Mouse (Mus musculus): ENCODE results near the gene Zdhhc15.
"Not testable (repeated sequence)": the region's sequence is repeated elsewhere in the genome, so short reads cannot be mapped to it uniquely, and the experiment has no call there.

Gene Zdhhc15

DNA sequence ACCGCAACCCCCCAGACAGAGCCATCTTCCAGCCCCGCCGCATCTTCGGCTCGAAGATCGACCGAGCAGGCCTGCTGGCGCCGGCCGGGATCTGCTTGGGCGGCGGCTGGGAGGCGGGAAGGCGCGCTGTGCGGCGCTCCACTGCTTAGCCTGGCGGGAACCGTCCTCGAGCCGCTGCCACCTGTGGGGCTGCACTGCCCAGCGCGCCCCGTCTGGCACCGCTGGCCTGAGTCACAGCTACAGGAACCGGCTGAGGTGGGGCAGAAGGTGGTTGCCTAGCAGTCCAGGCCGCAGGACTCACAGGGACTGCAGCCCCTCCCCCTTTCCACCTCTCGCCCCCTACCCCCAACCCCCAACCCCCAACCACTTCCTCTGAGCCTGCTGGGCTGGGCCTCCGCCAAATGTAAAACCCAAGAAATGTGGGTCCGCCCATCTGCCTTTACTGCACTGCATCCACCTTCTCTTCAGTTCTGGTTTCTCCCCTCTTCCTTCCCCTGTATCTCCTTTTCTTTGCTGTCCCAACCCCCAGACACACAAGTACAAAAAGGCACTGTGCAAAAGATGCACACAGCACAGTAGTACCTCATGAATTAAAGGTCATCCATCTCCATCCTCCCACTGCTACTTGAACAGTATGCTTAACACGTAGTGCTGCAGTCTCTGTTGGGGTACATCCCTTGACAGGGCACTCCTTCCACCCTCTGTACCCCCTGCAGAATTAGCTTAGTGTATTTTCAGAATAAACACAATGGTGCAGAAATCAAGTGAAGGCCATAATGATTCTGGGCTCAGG is at the start of gene Zdhhc15:
Gene Zdhhc15 (minus strand): TSS at position 308 of the 793 bp plus-strand sequence.
- peak; percentile 20 for DNase-seq

GRCm38 (mm10) chrX:104707935-104708334 is 37.1 kb upstream of the Zdhhc15 start:
- DNase-seq = no peak

GRCm38 (mm10) chrX:104669850-104670756 is 761 bp downstream of the Zdhhc15 start:
- no peak for DNase-seq

- no peak for DNase-seq
Observed at GRCm38 (mm10) chrX:104656976-104657375, 13.9 kb downstream of the Zdhhc15 start.

- DNase-seq = no peak
Observed at GRCm38 (mm10) chrX:104612531-104612930, 58.3 kb downstream of the Zdhhc15 start.

DNA sequence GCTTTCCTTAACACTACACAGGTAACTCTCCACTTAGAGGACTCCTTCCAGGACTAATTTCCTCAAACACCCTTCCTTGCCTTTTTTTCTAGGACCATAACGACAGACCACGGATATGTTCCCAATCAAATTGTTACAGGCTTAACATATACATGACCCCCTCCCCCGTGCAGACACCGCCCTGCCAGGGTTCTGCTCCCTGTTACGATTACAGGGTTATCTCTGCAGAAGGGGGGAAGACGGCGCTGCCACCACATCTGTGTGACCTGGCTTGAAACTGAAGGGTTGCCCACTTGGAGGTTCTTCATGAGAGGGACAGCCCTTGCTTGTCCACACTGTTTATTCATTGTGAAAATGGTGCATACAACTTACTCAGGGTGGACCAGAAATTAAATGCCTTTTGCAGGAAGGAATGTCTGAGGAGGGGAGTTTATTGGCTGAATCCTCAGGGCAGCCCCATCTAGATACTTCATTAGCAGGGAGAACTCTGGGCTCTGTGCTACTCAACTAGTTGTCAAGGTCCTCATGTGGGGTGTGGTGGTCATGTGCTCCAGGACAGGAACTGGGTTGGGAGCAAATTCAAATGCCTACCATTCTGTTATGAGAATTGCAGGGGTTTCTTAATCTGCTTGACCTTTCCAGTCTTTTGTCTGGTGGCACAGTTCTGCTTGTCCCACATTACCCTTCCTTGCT is 67.0 kb downstream of the Zdhhc15 start:
- not testable (repeated sequence) for DNase-seq

GRCm38 (mm10) chrX:104602168-104602859 is 68.5 kb downstream of the Zdhhc15 start:
- not testable (repeated sequence) for DNase-seq

DNA sequence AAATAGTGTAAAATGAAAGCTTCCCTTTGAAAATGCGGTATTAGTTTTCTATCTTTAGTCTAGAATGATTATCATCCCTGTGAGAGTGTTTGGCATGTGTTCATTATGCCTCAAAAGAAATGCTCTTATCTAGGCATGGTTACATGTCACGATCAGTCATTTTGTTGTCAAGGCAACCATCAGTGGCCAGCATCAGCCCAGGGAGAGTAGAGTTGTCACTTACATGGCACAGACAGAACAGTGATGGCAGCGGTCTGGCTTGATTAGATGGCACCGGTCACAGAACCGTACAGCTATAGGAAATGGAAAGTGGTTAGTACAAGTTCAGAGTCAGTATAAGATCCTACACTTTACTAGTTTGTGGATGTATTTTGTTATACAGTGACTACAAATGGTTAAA is 96.9 kb downstream of the Zdhhc15 start:
- DNase-seq = no peak

GRCm38 (mm10) chrX:104567497-104567896 is 103.4 kb downstream of the Zdhhc15 start:
- DNase-seq = peak; percentile 1

- DNase-seq = no peak
Observed at GRCm38 (mm10) chrX:104545283-104545682, 125.6 kb downstream of the Zdhhc15 start.

DNA sequence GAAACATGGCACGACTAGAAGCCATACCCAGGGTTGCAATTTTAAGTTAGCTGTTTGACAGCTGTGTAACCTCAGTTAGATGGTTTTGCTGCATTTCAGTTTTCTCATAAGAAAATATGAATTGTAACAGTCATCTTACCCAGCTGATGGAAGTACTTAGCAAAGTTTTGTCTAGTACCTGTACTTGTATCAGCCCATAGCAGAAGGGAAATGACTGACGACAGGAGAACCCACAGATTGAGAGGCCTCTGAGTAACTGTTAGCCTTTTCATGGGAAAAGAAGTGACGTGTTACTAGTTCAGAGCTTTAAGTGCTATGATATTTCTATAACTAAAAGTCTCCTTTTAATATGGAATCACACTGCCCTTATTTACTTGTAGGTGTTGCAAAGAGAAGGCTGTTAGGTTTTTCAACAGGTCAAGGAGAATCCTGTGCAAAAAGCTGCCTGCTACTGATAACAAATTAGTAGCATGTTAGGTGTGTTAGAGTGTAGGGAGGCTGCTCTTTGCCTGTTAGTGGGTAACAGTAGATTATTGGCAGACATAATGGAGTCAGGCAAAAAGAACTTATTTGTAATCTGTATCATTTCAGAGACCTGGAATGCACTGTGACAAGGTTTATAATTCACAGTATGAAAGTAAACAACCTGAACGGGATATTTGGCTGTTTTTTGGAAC is 126.8 kb downstream of the Zdhhc15 start:
- DNase-seq = no peak

- no peak for DNase-seq
Observed at GRCm38 (mm10) chrX:104542635-104543034, 128.2 kb downstream of the Zdhhc15 start.

DNA sequence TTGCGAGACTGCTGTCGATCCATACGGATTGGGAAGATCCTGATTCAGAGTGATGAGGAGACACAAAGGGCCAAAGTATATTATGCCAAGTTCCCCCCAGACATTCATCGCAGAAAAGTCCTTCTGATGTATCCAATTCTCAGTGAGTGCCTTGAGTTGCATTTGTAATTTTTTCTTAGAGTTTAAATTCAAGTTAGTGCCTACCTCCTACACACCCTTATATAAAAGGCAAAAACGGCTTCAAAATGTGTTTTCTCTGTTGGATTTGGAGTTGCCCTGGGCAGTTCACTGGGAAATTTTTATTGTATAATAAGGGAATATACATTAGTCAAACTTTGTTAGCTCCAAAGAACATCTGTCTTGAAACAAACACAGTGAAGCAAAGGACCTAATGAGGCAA is 169.1 kb downstream of the Zdhhc15 start:
- DNase-seq = no peak

DNA sequence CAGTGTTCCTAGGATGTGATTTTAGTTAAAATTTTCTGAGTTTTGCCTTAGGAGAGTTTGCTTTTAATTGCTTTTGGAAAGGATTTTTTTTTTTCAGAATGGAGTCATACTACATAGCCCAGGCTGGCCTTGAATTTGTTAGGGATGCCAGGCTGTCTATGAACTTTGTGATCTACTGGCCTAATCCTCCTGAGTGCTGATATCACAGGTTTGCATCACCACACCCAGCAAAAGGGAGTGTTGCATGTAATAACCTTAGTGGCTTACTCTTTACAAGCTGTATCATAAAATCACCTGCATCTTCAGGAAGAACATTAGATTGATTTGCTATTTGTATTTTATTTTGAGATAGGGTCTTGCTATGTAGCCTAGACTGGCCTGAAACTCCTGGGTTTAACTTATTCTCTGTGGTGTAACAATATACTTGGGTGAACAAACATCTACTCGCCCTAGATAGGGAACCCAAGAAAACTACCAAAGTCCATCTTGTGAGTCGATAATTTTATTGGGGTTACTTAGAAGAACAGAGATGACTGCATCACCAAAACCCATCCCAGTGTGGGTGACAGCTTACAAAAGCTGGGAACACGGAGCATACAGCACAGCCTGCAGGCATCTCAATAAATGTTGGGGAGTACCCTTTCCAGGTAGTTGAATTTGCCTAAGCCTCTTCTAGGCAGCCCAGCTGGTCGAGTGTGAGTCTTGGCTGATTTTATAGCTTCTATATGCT is 181.1 kb downstream of the Zdhhc15 start:
- no peak for DNase-seq

- no peak for DNase-seq
Observed at GRCm38 (mm10) chrX:104488870-104489467, 181.9 kb downstream of the Zdhhc15 start.

DNA sequence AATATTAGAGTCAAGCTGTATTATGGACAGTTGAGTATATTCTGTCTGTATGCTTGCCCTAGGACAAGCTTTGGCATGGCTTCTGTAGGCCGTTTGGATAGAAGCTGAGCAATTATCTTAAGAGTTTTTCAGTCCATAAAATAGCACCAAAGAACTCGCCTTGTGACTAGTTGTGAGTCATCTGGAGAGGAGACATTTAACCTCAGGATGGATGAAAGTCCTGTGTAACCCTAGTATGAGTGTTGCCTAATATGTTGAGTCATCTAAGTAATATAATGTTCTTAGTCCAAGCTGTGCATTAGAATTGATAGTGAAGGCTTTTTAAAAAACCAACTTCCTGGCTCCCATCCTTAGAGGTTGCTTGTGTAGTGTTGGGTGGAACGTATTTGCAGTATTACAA is 182.8 kb downstream of the Zdhhc15 start:
- DNase-seq = no peak
